Mouse (Mus musculus): ENCODE results near the gene Mpzl1.
A peak's percentile ranks its signal among the peaks of the same experiment; 100 is the strongest.

The Mpzl1 gene

GRCm38 (mm10) chr1:165581255-165581654, 53.1 kb downstream of the Mpzl1 start:
- DNase-seq (ENCODE audit: low read depth, low spot score): no peak

- DNase-seq (ENCODE audit: low read depth, low spot score): peak; percentile 18
Observed at GRCm38 (mm10) chr1:165579332-165579731, 55.0 kb downstream of the Mpzl1 start.

- no peak for DNase-seq (ENCODE audit: low read depth, low spot score)
Observed at GRCm38 (mm10) chr1:165576459-165577112, 57.8 kb downstream of the Mpzl1 start.

DNA sequence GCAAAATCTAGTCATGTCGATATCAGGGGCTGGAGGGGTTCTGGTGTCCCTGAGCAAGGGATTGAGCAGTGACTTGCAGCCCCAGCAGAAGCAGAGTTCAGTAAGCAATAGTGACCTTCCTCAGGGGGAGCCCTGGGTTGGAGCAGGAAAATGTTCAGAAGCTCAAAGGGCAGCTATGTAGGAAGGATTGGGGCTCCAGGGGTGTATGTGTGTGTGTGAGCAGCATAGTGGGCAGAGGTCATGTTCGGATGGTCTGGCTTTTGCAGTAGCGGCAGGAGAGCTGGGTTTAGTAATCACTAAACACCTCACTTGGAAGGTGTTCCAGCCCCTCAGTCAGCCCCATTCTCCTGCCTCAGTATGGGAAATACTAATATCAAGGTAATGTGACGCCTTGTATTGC, 58.3 kb downstream of the Mpzl1 start:
- no peak for DNase-seq (ENCODE audit: low read depth, low spot score)

DNA sequence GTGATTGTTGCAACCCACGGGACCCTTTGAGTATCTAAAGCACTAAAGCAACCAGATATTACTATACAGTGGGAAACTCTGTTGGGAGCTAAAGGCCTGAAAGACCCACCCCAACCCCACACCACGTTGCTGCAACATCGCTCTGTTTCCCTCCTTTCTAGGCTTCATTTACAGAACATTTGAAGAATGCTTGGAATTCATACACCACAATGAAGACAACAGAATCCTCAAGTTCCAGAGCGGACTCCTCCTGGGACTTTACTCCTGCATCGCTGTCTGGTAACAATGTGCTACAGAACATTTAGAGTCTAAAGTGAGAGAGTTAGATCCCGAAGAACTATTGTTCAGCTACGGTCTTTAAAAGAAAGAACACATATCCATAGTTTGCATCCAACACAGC, 66.9 kb downstream of the Mpzl1 start:
- no peak for DNase-seq (ENCODE audit: low read depth, low spot score)

GRCm38 (mm10) chr1:165565283-165565682, 69.1 kb downstream of the Mpzl1 start:
- DNase-seq (ENCODE audit: low read depth, low spot score): no peak

- no peak for DNase-seq (ENCODE audit: low read depth, low spot score)
Observed at GRCm38 (mm10) chr1:165559073-165559472, 75.3 kb downstream of the Mpzl1 start.

DNA sequence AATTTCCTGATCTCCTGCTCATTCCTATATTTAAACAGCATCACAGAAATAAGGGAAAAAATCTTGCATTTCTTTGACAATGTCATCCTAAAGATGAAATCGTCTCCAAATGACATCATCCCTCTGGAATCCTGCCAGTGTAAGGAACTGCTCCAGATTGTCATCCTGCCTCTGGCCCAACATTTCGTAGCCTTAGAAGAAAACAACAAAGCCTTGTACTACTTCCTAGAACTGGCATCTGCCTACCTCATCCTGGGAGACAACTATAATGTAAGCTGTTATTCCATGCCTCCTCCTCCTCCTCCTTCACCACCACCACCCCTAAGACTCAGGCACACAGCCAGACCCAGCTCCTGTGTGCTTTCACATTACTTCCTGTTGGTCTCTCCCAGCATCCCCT, 77.6 kb downstream of the Mpzl1 start:
- DNase-seq (ENCODE audit: low read depth, low spot score): no peak
